Comparison of ENCODE assay signal across 8 mouse cellular contexts in genomic region chr11:61408184-61409027, GRCm38 (mm10). TPM values are rescaled to one million over a fixed set of nuclear protein-coding genes. Genes with fewer than 3 reads are reported as not detected.
DNase-seq lines count a peak whose midpoint lies in the region; ATAC-seq lines count a peak whose summit lies in the region.

No protein-coding gene starts in this region.

- H3K9ac ChIP-seq in hindbrain, embryonic 14.5 days: peak overlapping the region; percentile 89

- WGBS in hindbrain, embryonic 14.5 days: under 1% methylated on average over 64 of the region's 64 CpGs

- peak overlapping the region; percentile 47 for H3K4me2 ChIP-seq in hindbrain, embryonic 14.5 days (replicated peaks)

- peak overlapping the region; percentile 99 for H3K27ac ChIP-seq in hindbrain, embryonic 14.5 days

- no peaks in the 10 kb centered on the region for H3K36me3 ChIP-seq in hindbrain, embryonic 14.5 days (replicated peaks; ENCODE audit: control insufficient read depth, insufficient read depth)

- H3K27me3 ChIP-seq in hindbrain, embryonic 14.5 days (ENCODE audit: control insufficient read depth, insufficient read depth, low read length): no peaks in the 10 kb centered on the region

- peak overlapping the region; percentile 65 for H3K4me3 ChIP-seq in hindbrain, embryonic 14.5 days (replicated peaks; ENCODE audit: low read length)

- no peaks in the 10 kb centered on the region for H3K9me3 ChIP-seq in hindbrain, embryonic 14.5 days (ENCODE audit: control insufficient read depth, low read length)

- peak; percentile 94 for ATAC-seq in hindbrain, embryonic 14.5 days (ENCODE audit: low FRiP score)

- DNase-seq in R1 (ENCODE audit: low read depth, low spot score): peak; percentile 46
- DNase-seq in cerebellum, postnatal 14 days: peak; percentile 86 to 90
- DNase-seq in gastrocnemius, adult 18-20 months (ENCODE audit: low spot score): peak; percentile 83
- DNase-seq in hindbrain, embryonic 14.5 days (ENCODE audit: low spot score): peak; percentile 69
- peak; percentile 82 to 86 for DNase-seq in layer of hippocampus, postnatal 36 days
- DNase-seq in lung, postnatal 4 days: peak; percentile 83 to 86
- peak; percentile 80 for DNase-seq in retina, embryonic 14.5 days (ENCODE audit: low spot score)
- DNase-seq in urinary bladder, postnatal 10 days (ENCODE audit: low spot score): peak; percentile 28

- H3K4me1 ChIP-seq in hindbrain, embryonic 14.5 days (replicated peaks; ENCODE audit: control insufficient read depth, insufficient read depth, low read length): no peaks in the 10 kb centered on the region

RNA-seq across cellular contexts. Expression of gene Slc47a1, which starts 30.3 kb away (rescaled TPM):
- total RNA-seq in gastrocnemius, adult 18-20 months (2021): 10 to 100 TPM; 15.3 to 18.5 TPM
- polyA plus RNA-seq in hindbrain, embryonic 14.5 days (2014; fragmentation: Nextera tagmentation; extraction: Ambion mirVana): 0.13 TPM in 1 of 2 replicates, not detected in the other
- total RNA-seq in layer of hippocampus, postnatal 36 days (2021): 1 to 10 TPM in 1 of 2 experiments, under 1 TPM in 1; 0.40 to 3.5 TPM

RNA-seq across cellular contexts. Expression of gene Rnf112, which starts 45.5 kb away (rescaled TPM):
- not detected for total RNA-seq in gastrocnemius, adult 18-20 months (2021)
- 8.4 and 9.8 TPM in 2 replicates for polyA plus RNA-seq in hindbrain, embryonic 14.5 days (2014; fragmentation: Nextera tagmentation; extraction: Ambion mirVana)
- 100 to 1,000 TPM; 542 to 544 TPM for total RNA-seq in layer of hippocampus, postnatal 36 days (2021)

Comparison
In these comparisons a context has a peak if more than half of its experiments do, and no peak if none do; other contexts are left out.
1. Peak in every context shown above with its lines: DNase-seq, ATAC-seq, H3K4me3 ChIP-seq and H3K27ac ChIP-seq.
2. DNase-seq: peak in every context shown above with its lines; median percentile 88 in cerebellum, postnatal 14 days; 84 in lung, postnatal 4 days; 84 in layer of hippocampus, postnatal 36 days; 83 in gastrocnemius, adult 18-20 months; 80 in retina, embryonic 14.5 days; 69 in hindbrain, embryonic 14.5 days; 46 in R1; 28 in urinary bladder, postnatal 10 days.
3. RNA of gene Rnf112, which starts 45.5 kb away (total RNA-seq): 542 to 544 TPM in layer of hippocampus, postnatal 36 days; not detected in gastrocnemius, adult 18-20 months; every median in the first group is over 100 times any median in the second.